Mouse (Mus musculus): ENCODE results near the gene Tppp3. TPM values are rescaled to one million over a fixed set of nuclear protein-coding genes. Genes with fewer than 3 reads are reported as not detected.

The Tppp3 gene
- polyA plus RNA-seq, 1 experiment = 8.1 TPM

DNA sequence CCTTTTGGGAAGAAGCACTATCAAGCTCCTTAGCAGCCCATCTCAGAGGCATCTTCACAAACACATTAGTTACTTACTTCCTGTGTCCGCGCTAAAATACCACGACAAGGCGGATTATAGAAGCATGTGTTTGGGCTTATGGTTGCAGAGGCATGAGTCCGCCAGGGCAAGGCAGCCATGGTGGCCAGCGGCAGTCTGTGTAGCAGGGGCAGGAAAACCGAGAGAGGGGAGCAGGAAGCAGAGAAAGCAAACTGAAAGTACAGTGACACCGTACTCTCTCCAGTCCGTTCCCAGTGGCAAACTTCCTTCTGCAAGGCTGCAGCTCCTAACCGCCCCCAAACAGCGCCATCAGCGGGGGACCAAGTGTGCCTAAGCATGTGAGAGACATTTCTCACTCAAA, 28.5 kb upstream of the Tppp3 start:
- 66% methylated on average over 12 of the region's 12 CpGs for WGBS
- H3K4me1 ChIP-seq (ENCODE audit: control insufficient read depth, insufficient read depth, insufficient read length) = peaks cover 7% of the 10 kb centered on the region

DNA sequence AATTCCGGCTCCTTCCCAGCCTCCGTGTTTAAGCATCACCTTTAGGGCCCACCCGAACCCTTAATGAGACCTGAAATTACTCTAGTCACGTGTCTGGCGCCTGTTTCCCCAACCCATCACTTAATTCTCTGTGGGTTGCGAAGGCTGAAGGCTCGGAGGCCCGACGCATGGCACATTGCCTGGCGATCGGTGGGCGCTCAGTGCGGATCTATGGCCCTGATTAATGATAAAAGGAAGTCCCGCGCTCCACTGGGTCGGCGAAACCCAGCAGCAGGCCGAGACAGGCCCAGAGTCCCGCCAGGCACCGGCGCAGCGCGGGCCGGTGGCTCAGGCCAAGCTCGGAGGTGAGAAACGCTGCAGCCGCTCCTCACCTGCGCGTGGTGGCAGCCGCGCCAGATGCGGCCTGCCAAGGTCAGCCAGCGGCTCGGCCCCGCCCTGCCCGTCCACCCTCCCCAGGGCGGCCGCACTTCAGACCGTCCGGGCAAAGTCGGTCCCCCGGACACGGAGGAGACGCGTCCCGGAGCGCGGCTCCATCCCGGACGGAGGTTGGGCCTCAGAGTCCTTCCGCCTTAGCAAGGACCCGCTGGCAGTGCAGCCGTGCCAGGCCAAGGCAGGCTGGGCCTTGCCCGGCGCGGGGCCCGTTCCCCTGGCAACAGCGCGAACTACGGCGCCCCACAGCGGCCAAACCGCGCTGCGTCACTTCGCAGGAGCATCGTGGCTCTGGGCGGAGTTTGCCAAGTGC, 25.3 kb upstream of the Tppp3 start, which contains the start of gene Zdhhc1:
TSS of gene Zdhhc1 (minus strand) at position 464 of the 742 bp plus-strand sequence.
- peak; percentile 32 to 80 for DNase-seq (ENCODE audit: low read depth in 1 of 2, low spot score in 2 of 2)
- H3K36me3 ChIP-seq (ENCODE audit: control insufficient read depth, insufficient read depth, low read length) = no peaks in the 10 kb centered on the region
- H3K4me1 ChIP-seq (ENCODE audit: control insufficient read depth, insufficient read depth, insufficient read length) = peaks cover 7% of the 10 kb centered on the region
- peak within 1 kb of the TSS; percentile 59 for H3K4me3 ChIP-seq (ENCODE audit: extremely low read depth, insufficient read depth, insufficient read length)
- H3K27ac ChIP-seq (ENCODE audit: insufficient read depth, low read length) = no peak within 1 kb of the TSS
- WGBS = 2% methylated on average over 68 of the region's 68 CpGs
- TF ChIP-seq POLR2A (IDR thresholded peaks at IDR 0.05; ENCODE audit: low read depth, low read length) = 0 out of 2 replicates have a peak, but pooled peaks have one; percentile 5
- peak; percentile 50; the same call in 1 of the 2 replicates for TF ChIP-seq CTCF (IDR thresholded peaks at IDR 0.05; ENCODE audit: extremely low read depth, insufficient read depth, insufficient read length, insufficient replicate concordance)
- H3K27me3 ChIP-seq (ENCODE audit: control insufficient read depth, insufficient read depth, low read length) = no peaks in the 10 kb centered on the region

More for the DNA sequence above, 28.5 kb upstream of the Tppp3 start:
- no peak for DNase-seq (ENCODE audit: low read depth in 1 of 2, low spot score in 2 of 2)
- TF ChIP-seq CTCF (IDR thresholded peaks at IDR 0.05; ENCODE audit: extremely low read depth, insufficient read depth, insufficient read length, insufficient replicate concordance) (no peak), POLR2A (IDR thresholded peaks at IDR 0.05; ENCODE audit: low read depth, low read length) (no peak)
- peak overlapping the region; percentile 25 for H3K4me3 ChIP-seq (ENCODE audit: extremely low read depth, insufficient read depth, insufficient read length)
- H3K27me3 ChIP-seq (ENCODE audit: control insufficient read depth, insufficient read depth, low read length) = no peaks in the 10 kb centered on the region
- H3K36me3 ChIP-seq (ENCODE audit: control insufficient read depth, insufficient read depth, low read length) = no peaks in the 10 kb centered on the region
- no peak overlapping the region for H3K27ac ChIP-seq (ENCODE audit: insufficient read depth, low read length)

DNA sequence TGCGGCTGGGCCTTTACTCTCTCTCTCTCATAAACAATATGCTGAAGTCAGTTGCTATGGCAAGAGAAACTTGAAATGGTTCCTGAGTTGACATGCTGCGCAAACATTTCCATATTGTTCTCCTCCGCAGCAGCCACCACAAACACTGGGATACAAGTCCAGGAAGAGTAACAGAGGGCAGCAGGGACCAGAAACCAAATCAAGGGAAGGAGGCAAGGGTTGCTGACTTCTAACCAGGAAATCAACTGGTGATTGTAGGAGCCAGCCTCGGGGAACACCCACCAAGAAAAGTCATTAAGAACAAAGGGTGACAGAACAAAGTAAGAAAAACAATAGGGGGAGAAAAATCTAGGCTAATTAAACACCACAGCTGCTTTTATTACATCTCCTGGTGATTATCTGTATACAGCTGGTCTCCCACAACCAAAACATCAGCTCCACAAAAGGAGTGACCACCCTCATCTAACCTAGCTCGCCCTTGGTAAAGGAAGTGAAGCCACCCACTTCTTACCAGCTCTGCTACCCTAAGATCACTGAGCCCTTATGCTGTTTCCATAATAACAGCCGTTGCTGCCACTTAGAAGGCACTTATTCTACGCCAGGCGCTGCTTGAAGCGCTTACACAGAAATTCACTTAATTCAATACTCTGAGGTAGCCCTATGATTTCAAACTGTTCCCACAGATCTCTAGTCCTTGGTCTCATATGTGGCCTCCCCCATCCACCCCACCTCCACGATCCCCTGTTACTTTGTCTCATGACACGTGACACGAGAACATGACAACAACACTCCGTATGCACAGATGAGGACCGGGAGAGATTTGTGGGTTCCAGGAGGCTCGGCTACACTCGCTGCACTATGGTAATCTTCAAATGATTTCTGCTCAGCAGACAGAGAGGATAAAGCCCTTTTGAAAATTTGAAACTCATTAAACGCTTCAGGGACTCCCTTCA, 24.3 kb upstream of the Tppp3 start:
- DNase-seq (ENCODE audit: low read depth in 1 of 2, low spot score in 2 of 2) = no peak
- WGBS = 75% methylated on average over 17 of the region's 17 CpGs
- Histone ChIP-seq H3K36me3 (ENCODE audit: control insufficient read depth, insufficient read depth, low read length) (no peaks in the 10 kb centered on the region), H3K27me3 (ENCODE audit: control insufficient read depth, insufficient read depth, low read length) (no peaks in the 10 kb centered on the region), H3K27ac (ENCODE audit: insufficient read depth, low read length) (no peak overlapping the region), H3K4me3 (ENCODE audit: extremely low read depth, insufficient read depth, insufficient read length) (no peak overlapping the region), H3K4me1 (ENCODE audit: control insufficient read depth, insufficient read depth, insufficient read length) (peaks cover 7% of the 10 kb centered on the region)
- no peak for TF ChIP-seq POLR2A (IDR thresholded peaks at IDR 0.05; ENCODE audit: low read depth, low read length)
- TF ChIP-seq CTCF (IDR thresholded peaks at IDR 0.05; ENCODE audit: extremely low read depth, insufficient read depth, insufficient read length, insufficient replicate concordance) = no peak

DNA sequence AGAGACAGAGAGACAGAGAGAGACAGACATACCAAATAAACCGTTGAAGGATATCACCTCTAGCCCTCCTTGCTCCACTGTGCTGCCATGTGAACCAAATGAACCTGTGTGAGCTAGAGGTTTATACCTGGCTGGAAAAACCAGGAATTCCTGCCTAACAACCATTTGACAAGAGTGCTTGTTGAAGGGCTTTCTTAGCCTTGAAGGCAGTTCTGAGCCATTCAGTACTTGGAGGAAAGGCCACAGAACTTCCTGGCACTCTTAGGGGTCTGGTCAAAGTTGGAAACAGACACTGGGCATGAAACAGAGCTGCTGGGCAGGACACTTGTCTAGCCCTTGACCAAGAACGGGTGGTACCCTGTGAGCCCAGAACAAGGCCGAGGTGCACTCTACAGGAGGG, 23.2 kb upstream of the Tppp3 start:
- 86% methylated on average over 3 of the region's 3 CpGs for WGBS
- DNase-seq (ENCODE audit: low read depth in 1 of 2, low spot score in 2 of 2) = no peak
- no peak for TF ChIP-seq POLR2A (IDR thresholded peaks at IDR 0.05; ENCODE audit: low read depth, low read length)
- TF ChIP-seq CTCF (IDR thresholded peaks at IDR 0.05; ENCODE audit: extremely low read depth, insufficient read depth, insufficient read length, insufficient replicate concordance) = no peak
- no peak overlapping the region for H3K4me3 ChIP-seq (ENCODE audit: extremely low read depth, insufficient read depth, insufficient read length)
- no peaks in the 10 kb centered on the region for H3K36me3 ChIP-seq (ENCODE audit: control insufficient read depth, insufficient read depth, low read length)
- no peak overlapping the region for H3K27ac ChIP-seq (ENCODE audit: insufficient read depth, low read length)
- H3K27me3 ChIP-seq (ENCODE audit: control insufficient read depth, insufficient read depth, low read length) = no peaks in the 10 kb centered on the region
- H3K4me1 ChIP-seq (ENCODE audit: control insufficient read depth, insufficient read depth, insufficient read length) = peaks cover 7% of the 10 kb centered on the region

DNA sequence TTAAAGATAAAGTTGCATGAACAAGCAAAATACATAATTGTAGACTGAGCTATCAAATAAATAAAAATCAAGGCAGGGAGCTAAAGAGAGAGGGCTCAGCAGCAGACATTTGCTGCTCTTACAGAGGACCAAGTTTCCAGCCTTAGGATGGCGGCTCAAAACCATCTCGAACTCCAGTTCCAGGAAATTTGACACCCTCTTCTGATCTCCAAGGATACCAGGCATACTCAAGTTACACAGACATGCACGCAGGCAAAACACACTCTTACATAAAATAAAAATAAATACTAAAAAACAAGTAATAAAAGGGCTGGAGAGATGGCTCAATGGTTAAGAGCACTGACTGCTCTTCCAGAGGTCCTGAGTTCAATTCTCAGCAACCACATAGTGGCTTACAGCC, 22.2 kb upstream of the Tppp3 start:
- DNase-seq (ENCODE audit: low read depth in 1 of 2, low spot score in 2 of 2) = no peak
- 91% methylated on average over 3 of the region's 3 CpGs for WGBS
- peaks cover 7% of the 10 kb centered on the region for H3K4me1 ChIP-seq (ENCODE audit: control insufficient read depth, insufficient read depth, insufficient read length)
- H3K27ac ChIP-seq (ENCODE audit: insufficient read depth, low read length) = no peak overlapping the region
- H3K4me3 ChIP-seq (ENCODE audit: extremely low read depth, insufficient read depth, insufficient read length) = no peak overlapping the region
- H3K27me3 ChIP-seq (ENCODE audit: control insufficient read depth, insufficient read depth, low read length) = no peaks in the 10 kb centered on the region
- no peak for TF ChIP-seq POLR2A (IDR thresholded peaks at IDR 0.05; ENCODE audit: low read depth, low read length)
- TF ChIP-seq CTCF (IDR thresholded peaks at IDR 0.05; ENCODE audit: extremely low read depth, insufficient read depth, insufficient read length, insufficient replicate concordance) = no peak
- H3K36me3 ChIP-seq (ENCODE audit: control insufficient read depth, insufficient read depth, low read length) = no peaks in the 10 kb centered on the region

DNA sequence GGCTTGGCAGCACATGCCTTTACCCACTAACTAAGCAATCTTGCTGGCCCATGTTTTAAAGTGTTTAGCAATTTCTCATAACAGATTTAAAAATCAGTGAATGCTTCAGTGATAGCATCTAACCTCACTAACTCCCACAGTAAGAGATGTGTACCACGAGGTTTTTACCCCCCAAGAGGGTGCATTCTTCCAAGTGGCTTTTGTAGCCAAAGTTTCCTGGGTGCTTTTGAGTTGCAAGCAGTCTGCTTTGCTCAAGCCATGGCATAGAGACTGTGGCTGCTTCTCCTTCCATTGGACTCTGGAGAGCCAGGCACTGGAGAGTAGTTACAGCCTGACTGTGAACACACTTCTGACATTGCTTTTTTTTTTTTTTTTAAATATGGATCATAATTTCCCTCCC, 18.0 kb upstream of the Tppp3 start:
- Histone ChIP-seq H3K4me1 (ENCODE audit: control insufficient read depth, insufficient read depth, insufficient read length) (no peaks in the 10 kb centered on the region), H3K4me3 (ENCODE audit: extremely low read depth, insufficient read depth, insufficient read length) (no peak overlapping the region), H3K27me3 (ENCODE audit: control insufficient read depth, insufficient read depth, low read length) (no peaks in the 10 kb centered on the region), H3K27ac (ENCODE audit: insufficient read depth, low read length) (no peak overlapping the region), H3K36me3 (ENCODE audit: control insufficient read depth, insufficient read depth, low read length) (no peaks in the 10 kb centered on the region)
- 36% methylated on average over 1 of the region's 1 CpGs for WGBS
- TF ChIP-seq POLR2A (IDR thresholded peaks at IDR 0.05; ENCODE audit: low read depth, low read length) = no peak
- no peak for TF ChIP-seq CTCF (IDR thresholded peaks at IDR 0.05; ENCODE audit: extremely low read depth, insufficient read depth, insufficient read length, insufficient replicate concordance)
- DNase-seq (ENCODE audit: low read depth in 1 of 2, low spot score in 2 of 2) = no peak

Measured in spleen, adult 2 months (tissue).